Mouse (Mus musculus) G1E (cell line): ENCODE results near the gene Slc25a33.

Experiments used
- CTCF ChIP-seq: IDR thresholded peaks from 2 replicates; pipeline ENCODE4 v1.5.1; 2012; ENCODE audit warnings: low read depth, low read length, inconsistent platforms, mixed read lengths
- GATA1 ChIP-seq: IDR thresholded peaks from 2 replicates; pipeline ENCODE4 v1.6.1; 2012; ENCODE audit warnings: borderline replicate concordance, low read length, inconsistent platforms, mixed read lengths
- GATA2 ChIP-seq: IDR thresholded peaks from 2 replicates; pipeline ENCODE4 v1.6.1; 2012; ENCODE audit warnings: low read depth, low read length, inconsistent platforms, borderline replicate concordance
- POLR2AphosphoS5 ChIP-seq: IDR thresholded peaks from 2 replicates; pipeline ENCODE4 v1.6.1; 2012; ENCODE audit warnings: low read depth, low read length, inconsistent platforms; ENCODE audit not compliant: insufficient replicate concordance
- TAL1 ChIP-seq: conservative IDR thresholded peaks from 2 replicates; pipeline ENCODE4 v1.6.1; 2012; ENCODE audit warnings: low read depth, low read length, inconsistent platforms, mixed read lengths

- TF ChIP-seq CTCF (no peak), POLR2AphosphoS5 (no peak), TAL1 (no peak), GATA1 (no peak), GATA2 (no peak)
Observed at GRCm38 (mm10) chr4:149735624-149736250, 38.3 kb downstream of the Slc25a33 start.
